Mouse (Mus musculus): ENCODE data around the gene Prss8. TPM values are rescaled to one million over a fixed set of nuclear protein-coding genes. Genes with fewer than 3 reads are reported as not detected.

The Prss8 gene
- polyA plus RNA-seq (2012; rRNA removed), result 44.6 and 45.0 TPM in 2 replicates

DNA sequence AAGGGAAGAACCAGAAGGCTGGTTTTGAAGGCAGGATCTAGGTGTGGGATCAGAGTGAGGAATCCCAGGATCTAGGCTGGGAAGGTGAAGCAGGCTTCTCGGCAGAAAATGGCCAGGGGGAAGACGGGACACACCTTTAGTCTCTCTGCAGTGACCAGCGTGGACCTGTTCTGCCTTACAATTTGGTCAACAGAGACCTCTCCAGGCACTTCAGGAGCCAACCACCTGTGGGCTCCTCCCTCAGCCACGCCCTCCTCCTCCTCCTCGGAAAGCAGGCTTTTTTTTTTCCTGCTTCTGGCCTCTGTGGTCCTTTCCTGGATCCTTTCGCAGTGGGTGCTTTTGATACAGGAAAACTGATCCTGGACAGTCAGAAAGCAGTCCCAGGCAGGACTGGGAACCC is at the start of gene Prss8:
Gene Prss8, minus strand, starts transcription at position 182 of the 400 bp plus-strand sequence.

DNA sequence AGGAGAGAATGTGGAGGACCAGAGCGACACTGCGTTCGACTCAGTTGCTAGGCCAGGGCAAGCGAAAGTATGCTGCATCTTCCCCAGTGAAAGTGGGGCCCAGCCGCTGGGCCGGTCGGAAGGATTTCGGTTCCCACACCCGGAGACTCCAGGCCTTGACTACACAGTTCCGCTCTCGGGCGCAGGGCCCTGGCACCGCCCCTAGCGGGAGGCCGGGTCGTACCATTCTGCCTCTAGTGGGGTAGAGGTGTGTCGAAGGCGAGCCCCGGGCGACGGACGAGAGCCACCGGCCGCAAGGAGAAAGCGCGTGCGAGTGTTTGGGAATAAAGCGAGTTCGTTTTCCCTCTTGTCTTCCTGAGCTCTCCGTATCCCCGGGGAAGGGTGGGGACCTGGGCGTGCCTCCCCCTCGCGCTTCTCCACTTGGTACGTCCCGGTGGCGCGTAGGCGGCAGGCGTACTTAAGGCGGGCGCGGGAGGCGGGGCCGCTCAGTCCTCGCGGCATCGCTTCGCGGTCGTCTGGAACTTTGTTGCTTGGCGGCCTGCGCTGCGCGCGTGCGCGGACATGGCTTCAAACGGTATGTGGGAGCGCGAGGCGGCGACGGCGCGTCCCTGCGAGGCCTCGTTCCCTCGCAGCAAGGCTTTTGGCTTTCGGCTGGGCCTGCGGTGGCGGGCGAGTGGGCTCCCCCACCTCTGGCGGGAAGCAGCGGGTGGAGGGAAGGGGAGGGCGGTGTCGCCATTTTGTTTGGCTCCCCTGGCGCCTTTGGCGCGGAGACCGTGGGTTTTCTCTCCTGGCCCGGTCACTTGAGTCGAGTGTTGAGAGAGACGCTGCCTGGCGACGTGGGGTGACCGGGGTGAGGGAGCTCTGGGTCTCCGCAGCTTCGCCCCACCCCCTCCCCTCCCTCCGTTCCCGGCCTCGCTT is 37.4 kb upstream of the Prss8 start, which contains the start of gene Fus:
Gene Fus, plus strand, starts transcription at position 454 of the 918 bp plus-strand sequence.

DNA sequence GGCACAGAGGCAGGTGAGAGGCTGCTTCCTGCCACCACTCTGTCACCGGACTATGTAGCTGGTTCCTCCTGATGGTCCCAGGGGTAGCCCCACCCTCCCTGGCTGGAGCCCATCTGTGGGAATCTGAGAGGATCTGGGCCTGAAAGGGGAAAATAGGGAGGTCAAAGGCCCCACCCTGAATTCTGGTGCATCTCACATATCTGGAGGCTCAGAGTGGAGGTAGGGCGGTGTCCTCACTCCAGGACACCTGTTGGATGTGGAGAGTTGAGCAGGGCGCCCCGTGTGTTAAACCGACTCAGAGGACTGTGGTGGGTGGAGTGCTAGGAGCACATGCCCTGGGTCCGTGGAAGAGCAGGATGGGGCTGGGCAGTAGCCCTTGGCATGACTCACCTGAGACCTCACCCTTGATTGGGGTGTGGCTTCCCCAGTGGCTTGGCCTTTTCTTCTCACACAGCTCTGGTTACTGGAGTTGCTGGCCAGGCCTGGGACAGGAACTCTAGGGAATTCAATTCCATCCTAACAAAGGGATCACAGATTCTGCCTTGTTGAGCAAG is 16.6 kb upstream of the Prss8 start, which contains the start of gene Prss36:
Gene Prss36, minus strand, starts transcription at position 256 of the 554 bp plus-strand sequence.

DNA sequence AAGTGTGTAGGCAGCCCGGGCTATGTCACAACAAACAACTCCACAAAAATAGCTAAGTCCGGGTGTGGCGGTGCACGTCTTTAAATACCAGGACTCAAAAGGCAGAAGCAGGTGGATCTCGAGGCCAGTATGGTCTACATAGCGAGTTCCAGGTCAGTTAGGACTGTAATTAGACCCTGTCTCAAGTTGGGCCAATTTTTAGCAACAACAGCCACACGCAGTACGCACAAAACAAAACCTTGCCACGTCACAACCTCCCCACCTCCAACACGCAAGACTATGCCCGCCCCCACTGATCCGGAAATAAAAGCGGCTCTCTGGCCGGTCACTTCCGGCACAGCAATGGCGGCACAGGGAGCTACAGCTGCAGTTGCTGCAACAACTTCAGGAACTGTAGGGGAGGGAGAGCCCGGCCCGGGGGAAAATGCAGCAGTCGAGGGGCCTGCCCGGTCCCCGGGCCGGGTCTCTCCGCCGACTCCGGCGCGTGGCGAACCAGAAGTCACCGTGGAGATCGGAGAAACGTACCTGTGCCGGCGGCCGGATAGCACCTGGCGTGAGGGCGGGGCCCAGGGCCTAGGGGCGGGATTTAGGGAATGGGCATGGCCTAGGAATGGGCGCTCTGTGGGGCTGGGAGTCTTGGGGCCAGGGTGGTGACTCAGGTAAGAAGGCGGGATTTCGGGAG is 17.6 kb downstream of the Prss8 start, which contains the start of gene Kat8:
Gene Kat8, plus strand, starts transcription at position 327 of the 682 bp plus-strand sequence.

DNA sequence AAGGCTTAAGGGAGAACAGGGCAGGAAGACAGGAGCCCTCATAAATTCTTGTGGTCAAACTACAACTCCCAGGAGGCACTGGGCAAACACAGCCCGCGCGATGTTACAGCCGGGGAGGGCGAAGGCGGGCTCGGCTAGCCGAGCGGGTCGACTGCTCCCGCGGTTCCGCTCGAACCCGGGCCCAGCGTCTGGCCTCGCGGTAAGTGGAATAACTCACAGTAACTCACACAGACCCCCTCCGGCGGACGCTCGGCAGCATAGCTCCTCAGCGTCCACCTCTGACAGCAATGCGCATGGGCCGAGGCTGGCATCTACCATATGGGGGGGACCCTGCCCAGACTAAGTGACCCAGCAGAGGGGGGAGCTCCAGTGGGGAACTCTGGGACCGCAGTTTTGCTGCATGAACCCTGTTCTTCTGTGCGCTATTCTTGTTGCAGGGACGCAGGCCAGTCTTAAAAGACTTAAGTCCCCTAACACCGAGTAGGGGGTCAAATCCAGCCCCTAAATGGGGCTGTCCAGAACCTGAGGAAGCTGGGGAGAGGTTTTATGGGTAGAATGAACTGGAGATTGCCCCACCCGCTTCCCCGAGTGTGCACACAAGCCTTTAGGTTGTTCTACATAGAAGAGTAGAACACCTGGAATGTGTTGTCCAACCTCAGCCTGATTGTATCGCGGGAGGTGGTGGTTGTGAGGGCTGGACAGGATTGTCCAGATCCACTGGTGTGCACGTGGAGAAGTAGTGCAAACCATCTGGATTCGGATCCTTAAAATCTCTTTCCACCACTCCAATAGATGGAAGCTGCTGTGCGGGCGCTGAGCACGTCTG is 25.7 kb downstream of the Prss8 start, which contains the start of gene Bckdk:
Gene Bckdk, plus strand, starts transcription at position 112 of the 826 bp plus-strand sequence.

DNA sequence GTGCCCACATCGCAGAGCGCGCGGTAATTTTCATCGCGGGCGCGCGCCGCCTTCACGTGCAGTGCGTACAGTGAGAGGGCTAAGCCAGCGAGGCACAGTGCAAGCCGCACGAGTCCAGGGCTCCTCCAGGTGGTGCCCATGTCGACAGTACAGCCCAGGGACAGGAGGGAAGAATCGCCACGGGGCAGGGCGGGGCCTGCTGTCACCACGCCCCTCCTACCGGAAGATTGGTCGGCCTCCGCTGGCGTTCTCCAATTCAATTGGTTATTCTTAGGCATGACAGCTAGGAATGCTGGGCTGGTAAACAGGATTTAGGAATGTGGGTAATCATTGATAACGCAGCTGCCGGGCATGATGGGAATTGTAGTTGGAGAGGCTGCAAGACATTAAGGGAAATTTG is 34.5 kb downstream of the Prss8 start, which contains the start of the genes Gm21974 and Vkorc1:
Gene Gm21974, minus strand, starts transcription at position 13 of the 400 bp plus-strand sequence.
Gene Vkorc1, minus strand, starts transcription at position 176 of the 400 bp plus-strand sequence.

DNA sequence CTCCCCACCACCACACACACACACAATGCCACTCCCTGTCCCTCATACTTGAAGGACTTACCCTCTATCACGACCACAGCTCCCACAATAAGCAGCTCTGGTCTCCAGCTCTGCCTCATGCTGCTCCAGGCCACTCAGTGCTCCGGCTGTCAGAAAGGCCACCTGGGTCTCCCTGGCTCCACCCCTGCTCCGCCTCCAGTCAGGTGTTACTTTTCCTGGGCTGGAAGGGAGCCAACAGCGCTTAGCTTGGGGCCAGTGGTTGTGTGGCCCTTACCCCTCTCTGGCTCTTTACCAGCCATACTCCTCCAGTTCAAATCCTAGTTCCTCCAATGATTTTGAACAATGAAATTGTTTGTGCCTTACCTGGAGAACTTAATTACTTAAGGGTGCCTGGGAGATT is 39.1 kb downstream of the Prss8 start, which contains the start of gene Prss53:
Gene Prss53, minus strand, starts transcription at position 173 of the 400 bp plus-strand sequence.

DNA sequence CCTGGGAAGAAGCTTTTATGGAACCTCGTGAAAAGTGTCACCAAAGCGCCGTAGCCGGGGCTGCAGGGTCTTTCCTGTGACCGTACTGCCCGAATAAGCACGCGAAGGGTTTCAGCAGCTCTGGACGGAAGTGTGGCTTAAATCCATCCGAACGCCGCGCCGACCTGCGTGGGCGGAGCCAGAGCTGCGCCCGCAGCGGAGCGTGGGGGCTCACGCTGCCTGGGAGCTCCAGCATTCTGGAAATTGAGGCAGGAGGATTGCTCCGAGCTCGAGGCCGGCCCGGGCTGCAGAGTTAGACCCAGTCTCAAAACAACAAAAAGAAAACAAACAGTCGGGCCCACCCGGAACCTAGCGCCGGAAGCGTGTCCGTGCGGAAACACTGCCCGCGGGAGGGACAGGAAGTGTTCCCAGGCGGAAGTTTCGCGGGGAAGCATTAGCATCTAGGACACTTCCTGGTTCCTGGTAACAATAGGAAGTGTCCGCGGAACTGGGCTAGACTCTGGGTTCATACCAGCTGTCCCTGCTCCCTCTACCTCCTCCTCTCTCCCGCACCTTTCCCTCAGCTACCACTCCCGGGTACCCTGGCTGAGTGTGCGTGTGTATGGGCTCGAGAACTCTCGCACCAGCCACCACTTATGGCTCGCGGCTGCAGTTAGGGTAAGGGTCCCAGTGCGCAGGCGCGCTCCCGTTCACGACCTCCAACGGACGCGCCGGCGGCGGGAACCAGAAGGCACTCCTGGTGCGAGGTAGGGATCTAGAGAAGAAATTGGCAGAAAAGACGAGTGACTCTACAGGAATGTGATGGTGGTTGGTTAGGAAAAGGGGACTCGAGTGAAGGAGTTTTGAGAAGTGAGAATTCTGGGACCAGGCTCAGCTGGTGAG is 53.2 kb downstream of the Prss8 start, which contains the start of gene Zfp668:
Gene Zfp668, minus strand, starts transcription at position 362 of the 882 bp plus-strand sequence.

DNA sequence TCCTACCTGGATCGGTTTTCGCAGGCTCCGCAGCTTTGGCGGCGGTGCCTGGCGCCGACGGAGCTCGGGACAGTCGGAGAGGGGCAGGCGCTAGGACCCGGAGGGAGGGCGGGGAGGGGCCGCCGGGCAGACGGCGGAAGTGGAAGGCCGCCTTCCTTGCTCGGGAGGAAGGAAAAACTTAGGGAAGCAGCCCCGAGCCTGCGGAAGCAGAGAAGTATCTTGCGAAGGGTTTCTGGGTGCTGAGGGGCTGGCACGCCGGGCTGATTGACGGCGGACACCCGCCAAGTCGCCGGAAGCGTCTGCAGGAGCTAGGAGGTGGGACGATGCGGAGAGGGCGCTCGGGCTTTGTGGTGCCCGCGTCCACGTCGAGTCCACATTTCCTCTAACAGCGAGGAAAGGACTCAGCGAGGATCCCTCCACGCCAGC is 53.9 kb downstream of the Prss8 start, which contains the start of gene Zfp646:
Gene Zfp646, plus strand, starts transcription at position 181 of the 426 bp plus-strand sequence.

Other genes starting within 250 kb of the Prss8 start
- gene Bcl7c, start 221.2 kb downstream of the Prss8 start, polyA plus RNA-seq (2012; rRNA removed), result 67.7 and 78.2 TPM in 2 replicates
- gene Ctf1, start 217.4 kb downstream of the Prss8 start, polyA plus RNA-seq (2012; rRNA removed), result 33.4 and 51.7 TPM in 2 replicates
- gene Ctf2, start 197.9 kb downstream of the Prss8 start, polyA plus RNA-seq (2012; rRNA removed), result 0.27 and 0.30 TPM in 2 replicates
- gene Fbxl19, start 185.6 kb downstream of the Prss8 start, polyA plus RNA-seq (2012; rRNA removed), result 68.7 and 76.0 TPM in 2 replicates
- gene Orai3, start 160.3 kb downstream of the Prss8 start, polyA plus RNA-seq (2012; rRNA removed), result 51.2 and 60.6 TPM in 2 replicates
- gene Setd1a, start 153.4 kb downstream of the Prss8 start, polyA plus RNA-seq (2012; rRNA removed), result 9.9 and 12.3 TPM in 2 replicates
- 0.06 TPM in 1 of 2 replicates, not detected in the other for gene Gm49388, start 144.5 kb downstream of the Prss8 start, polyA plus RNA-seq (2012; rRNA removed)
- 78.5 and 87.3 TPM in 2 replicates for gene Hsd3b7, start 129.5 kb downstream of the Prss8 start, polyA plus RNA-seq (2012; rRNA removed)
- 66.0 and 82.3 TPM in 2 replicates for gene Stx4a, start 105.8 kb downstream of the Prss8 start, polyA plus RNA-seq (2012; rRNA removed)
- gene Stx1b, start 105.6 kb downstream of the Prss8 start, polyA plus RNA-seq (2012; rRNA removed), result 15.2 and 17.7 TPM in 2 replicates
- 23.0 and 25.1 TPM in 2 replicates for gene Zfp646, start 53.9 kb downstream of the Prss8 start, polyA plus RNA-seq (2012; rRNA removed)
- gene Zfp668, start 53.3 kb downstream of the Prss8 start, polyA plus RNA-seq (2012; rRNA removed), result 11.1 and 14.6 TPM in 2 replicates
- gene Prss53, start 39.1 kb downstream of the Prss8 start, polyA plus RNA-seq (2012; rRNA removed), result 6.7 and 8.5 TPM in 2 replicates
- not detected in 2 replicates for gene Gm21974, start 34.6 kb downstream of the Prss8 start, polyA plus RNA-seq (2012; rRNA removed)
- gene Vkorc1, start 34.5 kb downstream of the Prss8 start, polyA plus RNA-seq (2012; rRNA removed), result 241 and 372 TPM in 2 replicates
- 99.5 and 124 TPM in 2 replicates for gene Bckdk, start 26.0 kb downstream of the Prss8 start, polyA plus RNA-seq (2012; rRNA removed)
- 18.4 and 22.3 TPM in 2 replicates for gene Kat8, start 17.6 kb downstream of the Prss8 start, polyA plus RNA-seq (2012; rRNA removed)
- gene Prss36, start 16.6 kb upstream of the Prss8 start, polyA plus RNA-seq (2012; rRNA removed), result 29.0 and 31.2 TPM in 2 replicates
- gene Fus, start 37.4 kb upstream of the Prss8 start, polyA plus RNA-seq (2012; rRNA removed), result 304 and 455 TPM in 2 replicates
- 60.1 and 71.2 TPM in 2 replicates for gene Pycard, start 63.8 kb upstream of the Prss8 start, polyA plus RNA-seq (2012; rRNA removed)
- gene Trim72, start 73.8 kb upstream of the Prss8 start, polyA plus RNA-seq (2012; rRNA removed), result 0.97 and 1.1 TPM in 2 replicates
- gene Itgam, start 132.5 kb upstream of the Prss8 start, polyA plus RNA-seq (2012; rRNA removed), result 5.6 and 6.6 TPM in 2 replicates
- gene Gm49368, start 132.6 kb upstream of the Prss8 start, polyA plus RNA-seq (2012; rRNA removed), result 0.03 TPM in 1 of 2 replicates, not detected in the other
- gene Itgax, start 199.4 kb upstream of the Prss8 start, polyA plus RNA-seq (2012; rRNA removed), result 2.1 and 2.3 TPM in 2 replicates
- gene Itgad, start 224.3 kb upstream of the Prss8 start, polyA plus RNA-seq (2012; rRNA removed), result 0.07 and 0.10 TPM in 2 replicates

Data from ovary, adult 2 months (tissue).